In genomic region chr8:75060022-75060421, GRCm38 (mm10) we compare ENCODE assay signal across 26 mouse cellular contexts.
"Had no signal": no experiment of that assay in that cellular context is flagged by ENCODE, and none has a peak within 500 bp of the region (broad histone marks: within the 10 kb centered on the region; RNA-seq: fewer than 3 reads in every experiment).

No protein-coding gene starts in this region.

- H3K27ac ChIP-seq: heart, embryonic 10.5 days; hindbrain, embryonic 10.5 days; hindbrain, embryonic 12.5 days; hindbrain, embryonic 14.5 days; intestine, embryonic 15.5 days; layer of hippocampus, adult 2 months; left cerebral cortex, adult 2 months; limb, embryonic 10.5 days; limb, embryonic 12.5 days; liver, embryonic 13.5 days; liver, embryonic 15.5 days had no signal

- ATAC-seq: hindbrain, embryonic 16.5 days; intestine, embryonic 15.5 days; intestine, postnatal 0 days had no signal

- H3K27me3 ChIP-seq: heart, embryonic 12.5 days; hindbrain, embryonic 12.5 days; intestine, embryonic 15.5 days; limb, embryonic 12.5 days; liver, embryonic 13.5 days; liver, embryonic 15.5 days had no signal

- H3K9me3 ChIP-seq: heart, embryonic 10.5 days; heart, embryonic 12.5 days; hindbrain, embryonic 10.5 days; hindbrain, embryonic 12.5 days; intestine, embryonic 15.5 days; limb, embryonic 10.5 days; limb, embryonic 12.5 days; liver, embryonic 13.5 days; liver, embryonic 15.5 days had no signal

- H3K9ac ChIP-seq: heart, embryonic 12.5 days; hindbrain, embryonic 12.5 days; hindbrain, embryonic 14.5 days; intestine, embryonic 15.5 days; limb, embryonic 12.5 days; liver, embryonic 13.5 days; liver, embryonic 15.5 days had no signal

- H3K4me1 ChIP-seq: hindbrain, embryonic 12.5 days; intestine, embryonic 15.5 days; limb, embryonic 10.5 days; limb, embryonic 12.5 days; liver, embryonic 13.5 days had no signal

- H3K4me2 ChIP-seq: heart, embryonic 12.5 days; hindbrain, embryonic 12.5 days; hindbrain, embryonic 14.5 days; intestine, embryonic 15.5 days; limb, embryonic 12.5 days; liver, embryonic 11.5 days; liver, embryonic 13.5 days; liver, embryonic 15.5 days had no signal

- H3K4me3 ChIP-seq: heart, embryonic 10.5 days; heart, embryonic 12.5 days; hindbrain, embryonic 10.5 days; hindbrain, embryonic 12.5 days; intestine, embryonic 15.5 days; layer of hippocampus, adult 2 months; left cerebral cortex, adult 2 months; limb, embryonic 10.5 days; limb, embryonic 12.5 days; liver, embryonic 13.5 days; liver, embryonic 15.5 days had no signal

- DNase-seq: gastrocnemius, postnatal 10 days; gastrocnemius, postnatal 25 days; heart, adult 18-20 months; heart, postnatal 10 days; heart, postnatal 4 days; kidney, adult 18-20 months; kidney, adult 8-10 months; kidney, postnatal 10 days; kidney, postnatal 25 days; kidney, postnatal 4 days; liver; liver, embryonic 13.5 days had no signal
